Mouse (Mus musculus) ES-E14 (cell line): ENCODE results near the gene Them5. TPM values are rescaled to one million over a fixed set of nuclear protein-coding genes. Genes with fewer than 3 reads are reported as not detected.

Source experiments
- DNase-seq: peaks from one replicate; pipeline ENCODE4 v3.0.0-alpha.2; 2013; ENCODE audit warnings: low read depth, low spot score
- H3K27ac ChIP-seq: 2 replicates; pipeline ENCODE4 v1.5.1; 2012; ENCODE audit warnings: low read depth, mild to moderate bottlenecking, low read length, moderate library complexity, mixed read lengths; ENCODE audit not compliant: poor library complexity, insufficient read depth, severe bottlenecking
- H3K36me3 ChIP-seq: 2 replicates; pipeline ENCODE4 v1.6.1; 2012; ENCODE audit warnings: mild to moderate bottlenecking, low read length, moderate library complexity, mixed read lengths; ENCODE audit not compliant: control insufficient read depth, poor library complexity, insufficient read depth, severe bottlenecking
- H3K4me1 ChIP-seq, 2 experiments: fragments of 150-350 bp in 1 of 2; sonication (generic) in 1 of 2; 2 replicates each; pipeline ENCODE4 v1.6.1; 2012; ENCODE audit warnings: low read length in 2 of 2, mild to moderate bottlenecking in 1 of 2, mixed read lengths in 1 of 2; ENCODE audit not compliant: control insufficient read depth in 2 of 2, insufficient read depth in 2 of 2, poor library complexity in 1 of 2
- H3K4me3 ChIP-seq, 2 experiments: fragments of 150-350 bp in 1 of 2; sonication (generic) in 1 of 2; 2 replicates each; pipeline ENCODE4 v1.5.1; 2012; ENCODE audit warnings: low read length in 2 of 2, low read depth in 1 of 2, mild to moderate bottlenecking in 1 of 2, mixed read lengths in 1 of 2; ENCODE audit not compliant: insufficient read depth in 1 of 2, poor library complexity in 1 of 2, severe bottlenecking in 1 of 2
- H3K9ac ChIP-seq: 2 replicates; pipeline ENCODE4 v1.6.1; 2012; ENCODE audit warnings: low read depth, mild to moderate bottlenecking, low read length, mixed read lengths; ENCODE audit not compliant: poor library complexity, insufficient read depth, severe bottlenecking
- H3K9me3 ChIP-seq: fragments of 150-350 bp; sonication (generic); 2 replicates; pipeline ENCODE4 v1.6.1; 2012; ENCODE audit warnings: low read depth, mild to moderate bottlenecking, low read length; ENCODE audit not compliant: control insufficient read depth, insufficient read depth
- CHD2 ChIP-seq: IDR thresholded peaks from 2 replicates; pipeline ENCODE4 v1.6.1; 2014; ENCODE audit warnings: mild to moderate bottlenecking, low read depth, low read length, inconsistent platforms
- HCFC1 ChIP-seq: IDR thresholded peaks from 2 replicates; pipeline ENCODE4 v1.6.1; 2012; ENCODE audit warnings: low read length, inconsistent platforms, borderline replicate concordance; ENCODE audit not compliant: insufficient read depth
- MAFK ChIP-seq: IDR thresholded peaks from 2 replicates; pipeline ENCODE4 v1.6.1; 2014; ENCODE audit warnings: mild to moderate bottlenecking, low read depth, low read length, inconsistent platforms; ENCODE audit not compliant: insufficient read depth
- ZC3H11A ChIP-seq: IDR thresholded peaks from 2 replicates; pipeline ENCODE4 v1.6.1; 2012; ENCODE audit warnings: low read depth, mild to moderate bottlenecking, inconsistent platforms, low read length, borderline replicate concordance
- ZNF384 ChIP-seq: IDR thresholded peaks from 2 replicates; pipeline ENCODE4 v1.6.1; 2012; ENCODE audit warnings: low read depth, low read length, inconsistent platforms
- in situ Hi-C, 2 experiments: fragments of 600-800 bp; cut with MboI; formaldehyde crosslinking; loops; one replicate each; pipeline ENCODE4 v1.15.1; 2025; ENCODE audit warnings: low sequenced_read_pairs in 2 of 2, inconsistent platforms in 1 of 2; ENCODE audit not compliant: unreplicated experiment in 2 of 2
- total RNA-seq: library from RNA; depleted of rRNA; stranded (reverse); fragments of 300-350 nt; gene quantifications from 2 replicates; pipeline ENCODE4 v1.2.3, GENCODE M21; 2012

Them5 gene
- total RNA-seq, 1 experiment: 0.36 TPM

DNA sequence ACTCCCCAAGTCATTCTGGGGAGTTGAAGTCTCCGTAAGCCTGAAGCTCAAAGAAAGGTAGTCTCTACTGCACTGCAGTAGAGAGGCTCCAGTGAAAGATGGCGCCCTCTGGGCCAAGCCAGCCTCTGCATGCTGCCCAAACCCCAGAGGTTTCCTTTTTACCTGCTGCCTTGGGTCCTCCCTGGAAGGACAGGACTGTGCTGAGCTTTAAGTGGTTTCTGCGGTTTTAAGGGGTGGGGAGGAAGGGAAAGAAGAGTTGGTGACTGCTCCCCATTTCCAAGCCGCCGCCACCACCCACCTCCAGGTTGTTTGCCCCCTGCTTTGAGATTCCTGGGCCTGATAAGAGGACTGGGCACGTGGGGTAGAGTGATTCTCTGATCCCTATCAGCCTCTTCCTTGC lies 26.7 kb downstream of the Them5 start:
- no peak for DNase-seq
- in situ Hi-C loops: no loop called here
- no peak overlapping the region for H3K27ac ChIP-seq
- no peaks in the 10 kb centered on the region for H3K36me3 ChIP-seq
- no peaks in the 10 kb centered on the region for H3K9me3 ChIP-seq
- no peak for TF ChIP-seq HCFC1
- no peak for TF ChIP-seq ZC3H11A
- peaks cover 0 to 7% of the 10 kb centered on the region in 2 experiments; a peak in 2 of 4 replicates for H3K4me1 ChIP-seq
- H3K4me3 ChIP-seq: no peak overlapping the region
- H3K9ac ChIP-seq: no peak overlapping the region

DNA sequence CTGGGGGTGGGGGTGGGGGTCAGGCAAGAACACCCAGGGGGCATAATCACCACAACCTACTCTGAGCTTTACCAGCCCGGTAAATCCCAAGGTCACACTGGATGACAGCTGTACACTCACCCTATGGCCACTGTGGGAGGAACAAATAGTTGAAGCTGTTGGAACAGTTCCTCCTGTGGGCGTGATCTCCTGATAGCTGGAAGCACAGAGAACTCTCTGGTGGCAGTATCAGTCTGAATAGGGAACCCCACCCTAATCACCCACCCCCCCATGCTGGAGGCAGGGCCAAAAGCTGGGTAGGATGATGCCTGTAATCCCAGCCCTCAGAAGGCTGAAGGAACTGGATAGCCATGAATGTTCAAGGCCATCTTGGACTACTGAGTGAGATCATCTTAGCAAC lies 27.8 kb downstream of the Them5 start:
- Histone ChIP-seq H3K4me3 (no peak overlapping the region), H3K9me3 (no peaks in the 10 kb centered on the region), H3K4me1 (peaks cover 0 to 9% of the 10 kb centered on the region in 2 experiments; a peak in 2 of 4 replicates), H3K27ac (no peak overlapping the region), H3K9ac (no peak overlapping the region), H3K36me3 (no peaks in the 10 kb centered on the region)
- TF ChIP-seq HCFC1 (no peak), ZC3H11A (no peak), CHD2 (no peak), ZNF384 (no peak), MAFK (no peak)
- DNase-seq: no peak
- in situ Hi-C loops: no loop called here

DNA sequence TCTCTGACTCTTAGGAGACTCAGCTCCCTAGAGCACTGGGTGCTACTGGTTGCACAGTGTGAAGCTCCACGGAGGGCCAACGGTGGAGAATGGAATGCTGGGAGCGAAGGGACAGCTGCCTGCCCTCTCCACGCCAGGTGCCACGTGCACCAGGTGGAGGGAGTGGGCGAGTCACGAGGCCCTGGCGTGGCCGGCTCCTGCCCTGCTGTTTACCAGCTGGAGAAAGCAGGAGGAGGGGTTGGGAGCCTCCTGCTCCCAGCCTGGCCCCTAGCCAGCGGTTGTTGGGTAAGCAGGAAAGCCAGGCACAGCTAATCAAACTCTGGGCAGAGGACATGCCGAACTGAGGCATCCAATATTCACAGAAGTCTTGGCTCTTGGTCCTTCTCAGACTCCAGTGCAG lies 29.7 kb downstream of the Them5 start:
- H3K4me3 ChIP-seq: no peak overlapping the region
- TF ChIP-seq ZNF384 (no peak), CHD2 (no peak)
- H3K27ac ChIP-seq: no peak overlapping the region
- no peak overlapping the region for H3K9ac ChIP-seq
- no peak for DNase-seq
- peaks cover 0 to 9% of the 10 kb centered on the region in 2 experiments; a peak in 2 of 4 replicates for H3K4me1 ChIP-seq
- no peaks in the 10 kb centered on the region for H3K9me3 ChIP-seq
- no peaks in the 10 kb centered on the region for H3K36me3 ChIP-seq
- in situ Hi-C loops: no loop called here

GRCm38 (mm10) chr3:94372038-94372437 lies 30.1 kb downstream of the Them5 start:
- H3K9ac ChIP-seq: no peak overlapping the region
- no peaks in the 10 kb centered on the region for H3K9me3 ChIP-seq
- DNase-seq: no peak
- H3K27ac ChIP-seq: no peak overlapping the region
- no peak overlapping the region for H3K4me3 ChIP-seq
- in situ Hi-C loops: no loop called here
- H3K36me3 ChIP-seq: no peaks in the 10 kb centered on the region
- TF ChIP-seq CHD2: no peak
- no peak for TF ChIP-seq MAFK
- TF ChIP-seq HCFC1: no peak
- TF ChIP-seq ZC3H11A: no peak
- peaks cover 0 to 11% of the 10 kb centered on the region in 2 experiments; a peak in 3 of 4 replicates for H3K4me1 ChIP-seq

GRCm38 (mm10) chr3:94372641-94373040 lies 30.7 kb downstream of the Them5 start, which contains the start of gene Rorc:
TSS of gene Rorc (plus strand) at chr3:94372794.
- Histone ChIP-seq H3K4me1 (peaks cover 0 to 17% of the 10 kb centered on the region in 2 experiments; a peak in 3 of 4 replicates), H3K27ac (no peak within 1 kb of the TSS), H3K4me3 (peak within 1 kb of the TSS; percentile 43 to 44; a peak in 3 of 4 replicates), H3K9me3 (no peaks in the 10 kb centered on the region), H3K9ac (no peak within 1 kb of the TSS), H3K36me3 (no peaks in the 10 kb centered on the region)
- DNase-seq: no peak
- in situ Hi-C loops: no loop called here
- TF ChIP-seq CHD2 (no peak), ZNF384 (no peak)
